Mouse (Mus musculus): ENCODE results near the gene Klhl28. TPM values are rescaled to one million over a fixed set of nuclear protein-coding genes. Genes with fewer than 3 reads are reported as not detected.
A peak's percentile ranks its signal among the peaks of the same experiment; 100 is the strongest.

The Klhl28 gene
- polyA plus RNA-seq, 1 experiment from 2014 or later: 8.1 TPM

DNA sequence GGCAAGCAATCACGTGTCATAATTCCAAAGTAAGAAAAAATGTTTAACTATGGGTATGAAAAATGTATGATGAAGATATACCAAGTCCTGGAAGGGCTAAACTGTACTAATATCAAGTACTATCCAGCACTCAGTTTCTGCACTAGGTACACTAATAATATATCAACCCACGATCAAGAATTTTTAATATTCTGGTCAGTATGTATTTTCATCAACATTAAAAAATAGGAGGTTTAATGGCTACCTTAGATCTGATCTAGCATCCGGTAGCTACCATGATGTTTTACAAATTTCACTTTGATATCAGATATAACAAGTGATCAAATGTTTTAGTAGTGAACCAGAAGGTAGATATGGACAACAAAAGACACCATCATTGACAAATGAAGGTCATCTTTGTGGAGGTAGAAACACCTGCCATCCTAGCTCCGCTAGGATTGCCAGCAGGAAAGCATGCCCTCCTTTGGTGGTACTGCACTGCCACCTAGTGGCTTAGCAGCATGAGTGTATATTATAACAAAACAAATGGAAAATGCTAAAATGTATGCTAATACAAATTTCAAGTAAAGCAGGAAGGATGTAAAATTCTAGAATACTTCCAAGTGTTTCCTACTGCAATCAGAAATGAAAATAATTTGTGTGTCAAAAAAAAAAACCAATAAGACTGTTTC, 68.1 kb downstream of the Klhl28 start:
- TF ChIP-seq CTCF (IDR thresholded peaks at IDR 0.05; ENCODE audit: low read depth) (peak; percentile 95), EP300 (optimal IDR thresholded peaks at IDR 0.05) (no peak)
- WGBS: 41% methylated on average over 4 of the region's 4 CpGs
- no peak overlapping the region for H3K9ac ChIP-seq (ENCODE audit: low read length)
- DNase-seq (ENCODE audit: low spot score): peak; percentile 65
- H3K9me3 ChIP-seq (ENCODE audit: control insufficient read depth, low read length): no peaks in the 10 kb centered on the region
- no peak overlapping the region for H3K4me2 ChIP-seq (replicated peaks; ENCODE audit: low read depth)
- no peaks in the 10 kb centered on the region for H3K4me1 ChIP-seq (replicated peaks; ENCODE audit: control insufficient read depth, insufficient read depth)
- H3K36me3 ChIP-seq (ENCODE audit: control insufficient read depth, insufficient read depth, low read length): no peaks in the 10 kb centered on the region
- no peaks in the 10 kb centered on the region for H3K27me3 ChIP-seq (ENCODE audit: control insufficient read depth, insufficient read depth, low read length)
- ATAC-seq (ENCODE audit: low FRiP score, low TSS enrichment): no peak
- H3K27ac ChIP-seq (replicated peaks): no peak overlapping the region
- H3K4me3 ChIP-seq (ENCODE audit: low read depth, low read length): no peak overlapping the region

Other genes with a start within 250 kb of the Klhl28 start
- 2.0 and 2.1 TPM in 2 replicates for gene Gm527, start 47.6 kb downstream of the Klhl28 start, polyA plus RNA-seq (2015; fragmentation: Nextera tagmentation; extraction: Ambion mirVana)
- gene Togaram1, start 270 bp upstream of the Klhl28 start, polyA plus RNA-seq (2015; fragmentation: Nextera tagmentation; extraction: Ambion mirVana): 11.3 and 11.4 TPM in 2 replicates
- 17.6 and 18.2 TPM in 2 replicates for gene Prpf39, start 70.8 kb upstream of the Klhl28 start, polyA plus RNA-seq (2015; fragmentation: Nextera tagmentation; extraction: Ambion mirVana)
- 184 and 187 TPM in 2 replicates for gene Fkbp3, start 108.5 kb upstream of the Klhl28 start, polyA plus RNA-seq (2015; fragmentation: Nextera tagmentation; extraction: Ambion mirVana)
- gene Fancm, start 110.1 kb upstream of the Klhl28 start, polyA plus RNA-seq (2015; fragmentation: Nextera tagmentation; extraction: Ambion mirVana): 2.5 and 3.6 TPM in 2 replicates
- 10.0 and 12.6 TPM in 2 replicates for gene Mis18bp1, start 207.1 kb upstream of the Klhl28 start, polyA plus RNA-seq (2015; fragmentation: Nextera tagmentation; extraction: Ambion mirVana)

Data from stomach, postnatal 0 days (tissue).